Mouse (Mus musculus) limb, embryonic 10.5 days (tissue): ENCODE measurements around the gene Megf11. TPM values are rescaled to one million over a fixed set of nuclear protein-coding genes. Genes with fewer than 3 reads are reported as not detected.
A peak's percentile ranks its signal among the peaks of the same experiment; 100 is the strongest.

ENCODE experiments used
- DNase-seq: peaks from one replicate; pipeline ENCODE4 v3.0.0-alpha.2; 2017; ENCODE audit warnings: low spot score
- H3K27ac ChIP-seq: fragments of 300-500 bp; sonication (generic); 2 replicates; pipeline ENCODE4 v1.5.1; 2016; ENCODE audit warnings: mild to moderate bottlenecking
- H3K27me3 ChIP-seq: fragments of 300-500 bp; sonication (generic); 2 replicates; pipeline ENCODE4 v1.6.1; 2016; ENCODE audit warnings: low read depth, mild to moderate bottlenecking; ENCODE audit not compliant: poor library complexity, severe bottlenecking
- H3K36me3 ChIP-seq: fragments of 300-500 bp; sonication (generic); 2 replicates; pipeline ENCODE4 v1.6.1; 2016; ENCODE audit warnings: mild to moderate bottlenecking, moderate library complexity
- H3K4me1 ChIP-seq: fragments of 300-500 bp; sonication (generic); 2 replicates; pipeline ENCODE4 v1.6.1; 2016
- H3K4me3 ChIP-seq: fragments of 300-500 bp; sonication (generic); 2 replicates; pipeline ENCODE4 v1.5.1; 2016; ENCODE audit warnings: mild to moderate bottlenecking, moderate library complexity
- H3K9me3 ChIP-seq: fragments of 300-500 bp; sonication (generic); replicated peaks from 2 replicates; pipeline ENCODE4 v1.6.1; 2016; ENCODE audit warnings: mild to moderate bottlenecking
- WGBS: fragments of 180-500 bp; shearing (Covaris S2); methylation state at CpG from one replicate; pipeline ENCODE4 v1.1.7; 2016; 5-methylcytosine and 5-hydroxymethylcytosine counted together
- polyA plus RNA-seq: library from polyadenylated mRNA; unstranded; fragments of >200 nt; fragmentation: Nextera tagmentation; extraction: Ambion mirVana; gene quantifications from 2 replicates; pipeline ENCODE4 v1.2.1, GENCODE M21; 2016

Gene Megf11
- polyA plus RNA-seq, 1 experiment from 2014 or later: 1.7 TPM

GRCm38 (mm10) chr9:64361231-64361950 lies 24.0 kb upstream of the Megf11 start:
- Histone ChIP-seq H3K4me1 (no peaks in the 10 kb centered on the region), H3K27ac (no peak overlapping the region), H3K9me3 (no peaks in the 10 kb centered on the region), H3K4me3 (no peak overlapping the region), H3K27me3 (no peaks in the 10 kb centered on the region), H3K36me3 (no peaks in the 10 kb centered on the region)
- whole genome bisulfite sequencing: 91% methylated on average over 9 of the region's 9 CpGs
- no peak for DNase-seq

GRCm38 (mm10) chr9:64369871-64370270 lies 15.6 kb upstream of the Megf11 start:
- peaks cover 15% of the 10 kb centered on the region for H3K27me3 ChIP-seq
- 77% methylated on average over 7 of the region's 7 CpGs for WGBS
- H3K4me3 ChIP-seq: no peak overlapping the region
- no peaks in the 10 kb centered on the region for H3K9me3 ChIP-seq
- H3K36me3 ChIP-seq: no peaks in the 10 kb centered on the region
- no peak for DNase-seq
- H3K27ac ChIP-seq: no peak overlapping the region
- H3K4me1 ChIP-seq: peaks cover 8% of the 10 kb centered on the region; the same call in 1 of the 2 replicates

GRCm38 (mm10) chr9:64371305-64371819 lies 14.1 kb upstream of the Megf11 start:
- 56% methylated on average over 11 of the region's 11 CpGs for WGBS
- H3K27me3 ChIP-seq: peaks cover 15% of the 10 kb centered on the region
- no peaks in the 10 kb centered on the region for H3K9me3 ChIP-seq
- no peak overlapping the region for H3K4me3 ChIP-seq
- no peak for DNase-seq
- H3K27ac ChIP-seq: no peak overlapping the region
- H3K4me1 ChIP-seq: peaks cover 8% of the 10 kb centered on the region; the same call in 1 of the 2 replicates
- no peaks in the 10 kb centered on the region for H3K36me3 ChIP-seq

- H3K4me1 ChIP-seq: no peaks in the 10 kb centered on the region
- no peak for DNase-seq
- no peaks in the 10 kb centered on the region for H3K36me3 ChIP-seq
- no peak overlapping the region for H3K4me3 ChIP-seq
- WGBS: 89% methylated on average over 2 of the region's 2 CpGs
- H3K27ac ChIP-seq: no peak overlapping the region
- no peaks in the 10 kb centered on the region for H3K9me3 ChIP-seq
- H3K27me3 ChIP-seq: peaks cover 12% of the 10 kb centered on the region
Measured at GRCm38 (mm10) chr9:64376380-64376779, 9.0 kb upstream of the Megf11 start.

GRCm38 (mm10) chr9:64383021-64383788 lies 2.2 kb upstream of the Megf11 start:
- H3K9me3 ChIP-seq: no peaks in the 10 kb centered on the region
- H3K4me1 ChIP-seq: peaks cover 41% of the 10 kb centered on the region
- no peak overlapping the region for H3K27ac ChIP-seq
- no peak overlapping the region for H3K4me3 ChIP-seq
- no peaks in the 10 kb centered on the region for H3K36me3 ChIP-seq
- DNase-seq: no peak
- 53% methylated on average over 10 of the region's 10 CpGs for WGBS
- H3K27me3 ChIP-seq: peaks cover 68% of the 10 kb centered on the region

- H3K27ac ChIP-seq: no peak overlapping the region
- no peaks in the 10 kb centered on the region for H3K36me3 ChIP-seq
Measured at GRCm38 (mm10) chr9:64386466-64387211, 1.2 kb downstream of the Megf11 start.

GRCm38 (mm10) chr9:64389576-64390292 lies 4.3 kb downstream of the Megf11 start:
- H3K27ac ChIP-seq: no peak overlapping the region
- H3K27me3 ChIP-seq: peaks cover 79% of the 10 kb centered on the region
- H3K36me3 ChIP-seq: no peaks in the 10 kb centered on the region
- no peak overlapping the region for H3K4me3 ChIP-seq
- 69% methylated on average over 7 of the region's 7 CpGs for WGBS
- DNase-seq: no peak
- H3K9me3 ChIP-seq: no peaks in the 10 kb centered on the region
- peaks cover 34% of the 10 kb centered on the region for H3K4me1 ChIP-seq

More at GRCm38 (mm10) chr9:64386466-64387211, 1.2 kb downstream of the Megf11 start:
- Histone ChIP-seq H3K4me3 (peak overlapping the region; percentile 61), H3K27me3 (peaks cover 92% of the 10 kb centered on the region), H3K4me1 (peaks cover 49% of the 10 kb centered on the region), H3K9me3 (no peaks in the 10 kb centered on the region)
- peak; percentile 56 for DNase-seq
- WGBS: 1% methylated on average over 45 of the region's 45 CpGs

- 50% methylated on average over 5 of the region's 5 CpGs for WGBS
- peak; percentile 89 for DNase-seq
- Histone ChIP-seq H3K27ac (no peak overlapping the region), H3K27me3 (peaks cover 54% of the 10 kb centered on the region), H3K9me3 (no peaks in the 10 kb centered on the region), H3K36me3 (no peaks in the 10 kb centered on the region), H3K4me3 (no peak overlapping the region), H3K4me1 (peaks cover 10% of the 10 kb centered on the region)
Measured at GRCm38 (mm10) chr9:64393914-64394596, 8.6 kb downstream of the Megf11 start.

GRCm38 (mm10) chr9:64395238-64395920 lies 10.0 kb downstream of the Megf11 start:
- WGBS: 75% methylated on average over 7 of the region's 7 CpGs
- no peak for DNase-seq
- Histone ChIP-seq H3K27me3 (peaks cover 50% of the 10 kb centered on the region), H3K36me3 (no peaks in the 10 kb centered on the region), H3K4me3 (no peak overlapping the region), H3K27ac (no peak overlapping the region), H3K4me1 (0 out of 2 replicates have a peak, but pooled peaks cover 5% of the 10 kb centered on the region), H3K9me3 (no peaks in the 10 kb centered on the region)

GRCm38 (mm10) chr9:64397108-64397507 lies 11.7 kb downstream of the Megf11 start:
- Histone ChIP-seq H3K27me3 (peaks cover 50% of the 10 kb centered on the region), H3K9me3 (no peaks in the 10 kb centered on the region), H3K36me3 (no peaks in the 10 kb centered on the region), H3K4me1 (peaks cover 15% of the 10 kb centered on the region), H3K27ac (no peak overlapping the region), H3K4me3 (no peak overlapping the region)
- WGBS: 6% methylated on average over 1 of the region's 1 CpGs
- no peak for DNase-seq

- DNase-seq: no peak
- no peaks in the 10 kb centered on the region for H3K36me3 ChIP-seq
- no peak overlapping the region for H3K27ac ChIP-seq
- H3K9me3 ChIP-seq: no peaks in the 10 kb centered on the region
- 80% methylated on average over 8 of the region's 8 CpGs for WGBS
- H3K4me3 ChIP-seq: no peak overlapping the region
- H3K27me3 ChIP-seq: peaks cover 42% of the 10 kb centered on the region
- H3K4me1 ChIP-seq: peaks cover 25% of the 10 kb centered on the region
Measured at GRCm38 (mm10) chr9:64399121-64399520, 13.7 kb downstream of the Megf11 start.
